Mouse (Mus musculus) ovary, adult 18-20 months (tissue): Measurements from ENCODE around the gene Il5ra.

Experiments used
- DNase-seq: peaks from one replicate; pipeline ENCODE4 v3.0.0; 2022; ENCODE audit warnings: low spot score, mixed read lengths

Gene Il5ra

DNA sequence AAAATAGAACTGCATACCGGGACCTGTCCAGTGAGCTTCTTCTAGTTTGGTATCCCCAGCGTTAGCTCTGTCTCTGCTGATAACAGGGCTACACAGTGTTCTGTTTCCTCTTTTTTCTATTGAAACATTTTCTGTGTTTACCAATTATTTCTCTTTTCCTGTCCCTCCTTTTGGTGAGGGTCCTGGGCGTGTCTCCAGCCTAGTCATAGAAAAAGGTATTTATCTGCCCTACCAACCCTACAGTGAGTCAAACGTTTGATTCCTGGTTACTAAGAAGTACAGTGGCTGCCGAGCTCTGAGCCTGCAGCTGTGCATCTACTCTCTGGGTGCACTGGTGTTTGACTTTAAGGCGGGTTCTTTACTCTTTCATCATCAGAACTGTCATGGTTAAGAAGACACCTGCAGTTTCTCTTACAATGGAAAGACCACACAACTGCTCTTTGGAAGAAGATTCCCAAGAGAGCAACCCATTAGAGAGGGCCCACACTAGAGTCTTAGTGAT is at the start of gene Il5ra:
Gene Il5ra, minus strand, starts transcription at position 151 of the 502 bp plus-strand sequence.
- DNase-seq, result no peak

DNA sequence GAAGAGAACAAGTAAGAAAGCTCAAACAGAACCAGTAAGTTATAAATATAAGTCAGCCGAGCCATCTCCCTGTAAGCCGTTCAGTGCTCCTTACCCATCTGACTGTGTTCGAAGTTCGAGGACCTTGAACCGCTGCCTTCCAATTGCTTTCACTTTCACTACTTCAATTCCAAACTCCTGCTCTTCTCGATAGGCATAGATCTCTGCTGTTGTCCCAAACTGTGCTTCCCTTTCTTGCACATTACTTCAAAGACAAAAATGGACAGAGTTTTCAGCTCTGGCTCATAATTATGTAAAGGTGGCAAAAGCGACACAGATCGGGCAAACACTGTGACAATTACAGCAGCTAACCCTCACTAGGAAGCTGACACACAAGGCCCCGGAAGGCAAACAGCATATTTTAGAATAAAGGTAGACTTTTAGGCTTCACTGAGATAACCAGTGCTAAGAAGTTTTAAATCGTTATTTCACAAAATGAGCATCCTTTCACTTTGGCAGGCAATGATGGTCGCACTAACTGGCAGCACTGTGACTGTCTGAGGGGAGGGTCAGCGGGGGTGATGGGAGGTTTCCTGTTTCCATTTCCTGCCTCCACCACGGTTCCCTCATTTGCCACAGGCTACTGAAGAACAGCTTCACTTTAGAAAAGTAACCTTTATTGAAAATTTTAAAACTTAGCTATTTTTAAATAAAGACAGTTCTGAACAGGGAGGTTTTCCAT is 45.4 kb upstream of the Il5ra start:
- DNase-seq, result no peak

DNA sequence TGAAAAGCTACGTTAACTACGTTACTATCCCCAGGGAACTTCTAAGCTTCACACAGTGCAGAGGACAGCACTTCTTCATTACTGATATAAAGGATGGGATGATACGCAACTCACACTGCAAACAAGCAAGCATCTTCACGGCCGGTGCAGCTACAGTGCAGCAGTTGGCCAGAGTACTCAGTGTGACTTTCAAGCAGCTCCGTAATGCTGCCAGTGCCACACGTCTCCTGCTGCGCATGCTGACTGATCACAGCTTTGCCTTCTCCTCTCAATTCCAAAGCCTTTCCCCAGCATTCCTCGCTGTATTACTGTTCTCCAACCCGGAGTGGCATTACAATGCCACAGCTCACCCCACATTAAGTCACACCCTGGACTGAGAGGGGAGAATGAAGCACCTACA is 44.8 kb upstream of the Il5ra start:
- no peak for DNase-seq

DNA sequence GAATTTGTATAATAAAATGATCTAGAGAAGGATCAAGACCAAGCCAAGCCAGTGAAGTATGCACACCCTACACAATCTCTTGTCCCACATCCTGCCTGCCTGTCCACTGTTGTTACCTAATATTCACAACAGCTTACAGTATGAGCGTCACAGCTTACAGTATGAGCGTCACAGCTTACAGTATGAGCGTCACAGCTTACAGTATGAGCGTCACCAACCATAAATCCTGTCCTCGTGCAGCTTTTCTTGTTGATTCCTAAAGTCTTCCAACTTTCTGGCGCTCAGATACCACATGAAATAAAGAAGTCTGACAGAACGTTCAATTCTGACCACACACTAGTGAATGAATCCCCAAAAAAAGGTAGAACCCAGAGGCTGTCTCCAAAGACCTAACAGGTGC is 44.3 kb upstream of the Il5ra start:
- DNase-seq, result no peak

DNA sequence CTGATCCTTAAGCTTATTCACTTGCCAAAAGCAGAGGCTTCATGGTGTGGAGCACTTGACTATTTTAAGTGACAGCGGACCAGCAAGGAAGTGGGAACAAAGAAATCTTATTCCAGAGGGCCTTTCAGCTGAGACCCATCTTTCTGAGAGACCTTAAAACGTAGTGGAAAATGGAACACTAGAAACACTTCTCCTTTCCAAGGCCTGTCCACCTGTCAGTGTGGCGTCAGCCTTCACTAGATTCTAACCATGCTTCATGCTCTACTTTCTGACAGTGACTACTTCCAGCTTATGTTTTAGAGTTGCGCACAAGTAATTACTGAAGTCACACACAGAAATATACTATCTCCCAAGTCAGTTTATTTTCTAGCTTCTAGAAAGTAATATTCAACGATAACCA is 43.6 kb upstream of the Il5ra start:
- DNase-seq, result no peak

DNA sequence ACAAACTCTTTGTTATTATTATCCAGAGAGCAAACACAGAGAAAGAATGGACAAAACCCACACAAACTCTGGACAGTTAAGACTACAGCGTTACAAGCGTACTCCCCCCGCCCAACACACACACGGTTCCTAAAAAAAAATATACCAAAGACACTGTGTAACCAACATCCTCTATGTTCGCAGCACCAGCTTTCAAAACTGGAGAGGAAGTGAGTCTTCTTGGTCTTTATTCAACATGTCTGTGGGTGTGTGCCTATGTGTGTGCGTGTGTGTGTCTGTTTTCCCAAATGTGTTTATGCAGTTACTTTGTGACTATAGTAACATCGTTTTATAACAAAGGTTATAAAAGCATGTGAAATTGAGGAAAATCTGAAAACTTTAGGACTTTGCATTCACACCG is 42.6 kb upstream of the Il5ra start:
- no peak for DNase-seq

DNA sequence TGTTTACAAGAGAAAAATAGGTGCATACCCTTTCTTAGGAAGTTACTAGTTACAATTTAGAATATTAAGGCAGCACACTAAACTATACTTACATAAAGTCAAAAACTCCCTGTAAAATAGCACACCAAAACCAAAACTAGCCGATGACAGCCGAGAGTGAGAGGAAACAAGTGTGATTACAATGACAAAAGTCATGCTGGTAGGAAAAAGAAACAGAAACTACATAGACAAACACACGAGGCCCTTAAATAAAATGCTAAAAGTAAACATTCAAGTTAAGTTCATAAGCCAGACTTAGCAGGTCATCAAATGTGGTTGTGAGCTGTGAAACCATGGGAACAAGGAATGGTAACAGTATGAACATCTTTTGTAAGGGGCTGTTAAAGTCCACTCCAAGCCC is 38.3 kb upstream of the Il5ra start:
- no peak for DNase-seq

DNA sequence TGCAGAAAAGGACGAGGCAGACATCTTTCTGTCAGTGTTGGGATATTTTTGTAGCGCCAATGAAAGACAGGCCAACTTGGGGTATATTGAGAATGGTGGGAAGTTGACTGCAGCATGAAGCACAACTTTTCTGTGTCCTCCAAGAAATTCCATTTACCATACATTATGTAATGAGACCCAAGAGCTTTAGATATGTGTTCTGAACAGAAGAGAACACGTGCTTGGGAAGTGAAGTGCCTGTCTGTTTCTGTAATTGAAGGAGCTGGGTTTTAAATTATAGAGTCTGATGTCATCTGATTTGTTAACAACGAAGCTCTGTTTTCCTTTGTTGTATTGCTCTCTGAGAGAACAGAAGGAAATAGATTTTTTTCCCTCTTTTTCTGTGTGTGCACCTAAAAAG is 21.2 kb upstream of the Il5ra start:
- DNase-seq, result no peak

DNA sequence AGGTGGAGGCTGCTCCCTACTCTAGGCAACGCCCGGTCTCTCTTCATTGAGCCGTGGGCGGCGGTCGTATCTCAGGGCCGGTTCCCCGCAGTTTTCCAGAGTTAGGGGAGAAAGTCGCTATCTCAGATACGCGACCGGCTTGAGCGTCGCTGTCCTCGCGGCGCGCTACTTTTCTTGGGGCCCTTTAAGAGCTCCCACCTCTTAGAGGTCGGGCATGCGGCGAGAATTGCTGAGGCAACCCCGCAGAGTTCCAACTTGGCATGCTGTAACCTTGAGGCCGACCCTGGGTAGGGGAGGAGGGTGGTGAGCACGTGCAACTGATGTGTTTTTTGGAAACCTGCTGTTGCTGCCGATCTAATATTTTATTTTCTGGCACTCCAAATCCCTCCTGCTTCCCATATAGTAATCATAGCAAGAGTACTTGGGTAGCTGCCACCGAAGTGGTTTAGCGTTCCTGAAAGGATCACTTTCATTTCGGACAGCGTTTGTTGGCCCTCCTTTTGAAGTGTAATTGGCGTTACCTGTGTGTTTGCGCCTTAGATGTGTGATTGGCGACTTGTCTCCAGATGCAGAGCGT is 20.5 kb upstream of the Il5ra start:
- DNase-seq, result no peak

DNA sequence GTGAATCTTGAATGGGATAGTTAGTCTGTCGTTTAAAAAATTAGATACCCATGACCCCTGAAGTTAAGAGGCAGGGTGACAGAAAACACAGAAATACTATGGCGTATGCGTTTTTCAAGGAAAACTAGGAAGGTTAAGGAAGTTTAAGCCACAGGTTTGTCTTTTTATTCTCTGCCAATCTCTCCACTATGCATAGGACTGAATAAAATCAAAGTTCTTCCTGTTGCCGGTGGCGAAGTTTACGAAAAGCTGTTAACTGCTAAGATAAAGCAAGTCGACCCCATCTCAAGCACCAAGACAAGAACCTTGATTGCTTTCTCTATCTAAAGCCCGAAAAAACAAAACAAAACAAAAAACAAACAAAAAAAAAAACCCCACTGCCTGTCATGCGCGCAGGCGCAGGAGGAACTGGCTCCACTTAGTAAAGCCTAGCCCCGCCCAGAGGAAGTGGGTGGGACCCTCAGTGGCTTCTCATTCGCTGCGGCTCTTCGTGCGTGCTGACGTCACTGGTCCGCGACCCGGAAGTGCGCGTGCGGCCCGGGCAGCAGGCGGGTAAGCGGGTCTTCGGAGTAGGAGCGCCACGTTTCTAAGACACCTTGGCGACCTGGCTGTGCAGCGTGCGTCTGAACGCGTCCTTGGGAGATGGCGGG is 19.9 kb upstream of the Il5ra start, which contains the start of gene Trnt1:
Gene Trnt1, plus strand, starts transcription at position 481 of the 650 bp plus-strand sequence.
- peak; percentile 94 for DNase-seq

DNA sequence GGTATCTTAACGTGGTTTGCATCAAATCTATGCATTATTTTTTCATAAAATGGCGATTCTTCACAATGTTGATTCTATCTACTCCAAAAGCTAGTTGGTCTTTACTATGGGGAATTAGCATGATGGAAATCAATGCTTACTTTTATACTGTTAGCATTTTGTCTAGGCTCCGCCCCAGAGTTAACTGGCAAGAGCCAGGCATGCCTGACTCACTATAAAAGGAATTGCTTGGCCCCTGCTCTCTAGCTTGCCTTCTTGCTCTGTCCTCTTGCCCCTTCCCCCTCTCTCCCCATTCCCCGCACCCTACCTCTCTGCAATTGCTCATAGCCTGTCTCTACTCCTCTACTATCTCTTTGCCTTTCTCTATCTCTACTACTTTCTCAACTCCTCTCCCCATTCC is 17.9 kb upstream of the Il5ra start:
- DNase-seq, result no peak

DNA sequence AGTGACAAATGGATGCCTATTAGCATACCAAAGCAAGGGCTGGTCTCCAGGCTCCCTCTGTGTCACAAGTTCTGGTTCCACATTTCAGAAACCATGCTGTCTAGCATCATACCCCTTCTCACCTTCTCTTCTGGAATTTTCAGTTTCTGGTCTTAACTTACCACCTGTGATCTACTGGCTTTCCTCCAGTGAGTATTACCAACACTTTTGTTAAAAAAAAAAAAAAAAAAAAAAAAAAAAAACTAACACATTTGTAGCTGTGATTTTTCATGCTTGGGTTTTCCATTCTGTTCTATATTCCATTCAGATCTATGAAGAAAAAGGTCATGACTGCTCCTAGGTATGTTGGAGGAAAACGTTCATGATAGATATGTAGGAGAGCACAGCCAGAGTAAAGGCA is 17.1 kb upstream of the Il5ra start:
- no peak for DNase-seq

DNA sequence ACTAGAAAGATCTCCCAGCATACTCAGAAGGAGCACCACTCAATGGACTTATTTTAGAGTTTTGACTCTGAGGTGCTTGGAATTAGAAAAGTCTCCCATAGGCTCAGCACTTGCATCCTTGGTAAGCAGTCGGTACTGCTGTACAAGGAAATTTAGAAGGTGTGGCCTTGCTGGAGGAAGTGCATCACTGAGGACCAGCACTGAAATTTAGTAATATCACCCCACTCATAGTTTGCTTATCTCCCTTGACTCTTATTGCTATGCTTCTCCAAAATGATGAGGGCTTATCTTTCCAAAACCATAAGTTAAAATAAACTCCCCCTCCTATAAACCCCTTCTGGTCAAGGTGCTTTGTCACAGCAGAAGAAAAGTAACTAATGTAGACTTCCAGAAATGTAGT is 12.6 kb upstream of the Il5ra start:
- no peak for DNase-seq

DNA sequence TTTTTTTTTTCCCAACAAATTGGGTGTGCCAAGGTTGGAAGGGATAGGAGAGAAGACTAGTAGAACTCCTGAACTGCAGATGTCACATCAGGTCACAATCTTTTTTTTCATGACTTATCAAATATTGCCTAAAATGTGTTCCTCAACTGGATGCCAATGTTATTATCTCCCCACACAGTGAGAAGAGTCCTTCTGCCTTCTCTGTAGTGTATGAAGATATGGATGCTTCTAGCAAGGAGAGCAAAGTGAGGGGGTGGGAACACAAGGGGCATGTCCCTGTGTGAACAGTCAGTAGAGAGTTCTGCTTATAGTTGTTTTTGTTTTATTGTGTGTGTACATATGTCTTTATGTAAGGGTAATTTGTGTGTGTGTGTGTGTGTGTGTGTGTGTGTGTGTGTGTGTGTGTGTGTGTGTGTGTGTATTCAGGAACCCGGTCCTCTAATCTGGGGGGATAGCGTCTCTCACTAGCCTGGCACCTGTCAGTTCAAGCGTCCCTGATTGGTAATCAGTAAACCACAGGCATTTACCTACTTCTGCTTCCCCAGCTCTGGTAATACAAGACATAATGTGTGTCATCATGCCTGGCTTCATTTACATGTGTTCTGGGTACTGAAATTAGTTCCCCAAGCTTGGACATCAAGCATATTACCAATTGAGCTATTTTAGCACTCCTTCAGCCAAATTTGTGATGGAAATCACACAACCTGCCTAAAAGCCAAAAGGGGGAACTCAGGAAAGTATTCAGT is 11.8 kb upstream of the Il5ra start:
- DNase-seq, result no peak

DNA sequence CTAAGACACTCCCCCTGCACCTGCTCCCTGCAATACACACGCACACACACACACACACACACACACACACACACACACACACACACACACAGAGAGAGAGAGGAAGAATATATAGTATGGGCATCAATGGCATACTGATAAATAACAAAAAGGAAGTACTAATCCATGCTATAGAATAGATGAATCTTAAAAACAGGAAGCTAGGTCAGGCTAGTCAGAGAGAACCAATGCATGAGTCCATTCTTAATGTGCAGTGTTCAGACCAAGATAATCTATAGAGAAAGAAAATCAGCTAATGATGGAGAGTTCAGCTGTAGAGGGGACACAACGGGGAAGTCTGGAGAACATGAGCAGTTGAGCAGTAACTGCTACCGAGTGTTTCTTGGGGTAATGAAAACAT is 9.5 kb upstream of the Il5ra start:
- no peak for DNase-seq

DNA sequence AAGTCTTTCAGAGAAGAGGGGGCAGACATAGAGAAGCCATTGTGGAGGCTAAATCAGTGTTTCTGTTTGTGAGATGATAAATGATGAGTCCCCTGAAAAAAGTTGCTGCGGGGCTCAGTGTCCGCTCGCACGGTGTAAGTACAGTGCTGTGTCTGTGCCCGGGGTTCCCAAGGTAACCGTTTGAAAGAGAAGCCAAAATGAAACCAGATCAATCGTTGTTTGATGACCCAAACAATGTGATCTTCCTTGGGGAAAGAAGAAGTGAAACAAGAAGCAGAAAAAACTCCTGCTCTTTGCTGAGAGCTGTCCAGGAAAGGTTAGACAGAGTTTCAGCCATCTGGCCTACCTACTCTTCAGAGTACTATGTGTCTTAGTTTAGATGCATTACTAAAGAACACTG is 1.5 kb upstream of the Il5ra start:
- no peak for DNase-seq

DNA sequence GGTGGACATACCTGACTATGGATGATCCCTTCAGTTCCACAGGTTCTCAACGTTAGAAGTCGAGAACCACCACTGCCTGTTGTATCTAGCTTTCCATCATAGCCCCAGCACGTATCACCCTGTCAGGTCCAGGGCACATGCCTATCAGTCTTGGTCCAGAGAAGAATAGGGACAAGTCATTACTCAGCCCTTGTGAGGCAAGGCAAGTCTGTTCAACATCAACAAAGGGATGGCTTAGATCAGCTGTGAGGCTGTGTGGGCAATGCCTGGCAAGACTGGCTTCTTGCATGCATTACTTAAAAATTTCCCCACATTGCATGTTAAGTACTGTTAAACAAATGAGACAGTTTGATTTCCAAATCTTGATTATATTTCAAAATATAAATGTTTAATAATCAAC is 1.0 kb downstream of the Il5ra start:
- DNase-seq, result no peak

DNA sequence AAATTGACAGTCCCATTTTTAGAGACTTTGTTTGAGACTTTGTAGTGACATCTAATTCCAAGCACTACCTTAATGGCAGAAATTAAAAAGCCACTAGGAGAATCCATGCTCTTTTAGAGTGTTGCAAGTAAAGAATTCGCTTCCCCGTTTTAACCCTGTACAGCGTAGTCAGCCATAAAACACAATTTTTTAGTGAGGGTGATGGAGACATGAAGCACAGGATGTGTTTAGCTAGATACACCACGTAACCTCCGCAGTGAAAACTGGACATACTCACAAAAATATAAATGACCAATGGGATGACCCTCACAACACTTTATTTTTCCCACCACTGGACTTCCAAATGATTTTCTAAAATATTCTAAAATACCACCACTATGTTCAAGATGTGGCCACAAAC is 1.6 kb downstream of the Il5ra start:
- no peak for DNase-seq

DNA sequence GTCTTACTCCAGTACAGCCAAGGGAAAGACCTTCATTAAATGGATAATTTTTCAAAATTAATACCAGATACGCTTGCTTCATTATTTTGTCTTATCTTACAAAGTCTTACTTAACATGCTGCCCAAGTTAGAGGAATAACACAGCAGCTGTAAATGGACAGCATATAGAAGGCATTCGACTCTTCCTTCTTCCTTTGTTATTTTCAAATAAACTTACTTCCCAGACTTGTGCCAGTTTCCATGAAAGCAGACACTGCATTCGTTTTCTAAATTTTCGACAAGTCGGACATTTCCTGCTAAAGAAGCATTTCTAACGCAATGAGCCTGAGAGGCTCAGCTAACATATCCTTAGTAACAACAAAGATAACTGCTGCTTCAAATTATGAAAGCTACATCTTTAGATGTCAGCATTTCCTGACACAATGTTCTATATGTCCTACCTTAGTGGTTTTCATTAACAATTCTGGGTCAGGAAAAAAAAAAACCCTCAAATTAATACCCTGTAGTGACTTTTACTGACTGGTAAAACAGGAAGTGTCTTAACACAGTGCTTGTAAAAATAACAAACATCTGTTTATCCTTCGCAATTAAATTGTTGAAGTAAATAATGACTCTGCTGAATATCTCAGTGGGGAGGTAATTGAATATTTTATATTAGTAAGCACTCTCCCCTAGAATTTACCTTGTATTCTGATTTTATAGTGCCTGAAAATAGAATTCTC is 3.0 kb downstream of the Il5ra start:
- DNase-seq, result no peak

DNA sequence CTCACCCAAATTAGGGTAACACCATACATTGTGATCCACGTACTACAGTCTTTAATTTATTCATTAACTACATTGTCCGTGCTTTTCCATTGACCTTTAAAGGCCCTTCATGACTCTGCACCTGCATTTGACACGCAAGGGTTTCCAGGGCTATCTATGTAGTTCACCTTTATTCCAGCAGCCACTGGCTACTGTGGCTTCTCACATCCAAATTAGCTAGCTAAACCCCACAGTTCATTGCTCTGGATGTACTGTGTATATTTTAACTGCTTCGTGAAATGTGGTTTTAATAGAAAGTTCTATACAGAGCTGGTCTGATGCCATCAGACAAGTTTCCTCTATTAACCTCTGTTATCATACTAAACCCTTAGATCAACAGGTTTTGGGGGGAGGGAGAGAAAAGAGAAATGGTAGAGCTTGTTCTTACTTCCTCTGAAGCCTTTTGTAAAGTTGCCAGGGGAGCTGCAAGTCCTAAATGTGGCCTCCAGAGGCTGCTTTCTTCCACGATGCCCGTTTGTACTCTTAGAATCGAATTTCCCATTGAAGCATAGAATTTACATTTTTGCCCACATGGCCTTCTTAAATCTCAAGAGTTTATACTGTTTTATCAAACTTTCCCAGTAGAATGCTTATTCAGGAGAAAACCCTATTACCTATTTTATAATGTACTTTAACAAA is 5.1 kb downstream of the Il5ra start:
- no peak for DNase-seq

DNA sequence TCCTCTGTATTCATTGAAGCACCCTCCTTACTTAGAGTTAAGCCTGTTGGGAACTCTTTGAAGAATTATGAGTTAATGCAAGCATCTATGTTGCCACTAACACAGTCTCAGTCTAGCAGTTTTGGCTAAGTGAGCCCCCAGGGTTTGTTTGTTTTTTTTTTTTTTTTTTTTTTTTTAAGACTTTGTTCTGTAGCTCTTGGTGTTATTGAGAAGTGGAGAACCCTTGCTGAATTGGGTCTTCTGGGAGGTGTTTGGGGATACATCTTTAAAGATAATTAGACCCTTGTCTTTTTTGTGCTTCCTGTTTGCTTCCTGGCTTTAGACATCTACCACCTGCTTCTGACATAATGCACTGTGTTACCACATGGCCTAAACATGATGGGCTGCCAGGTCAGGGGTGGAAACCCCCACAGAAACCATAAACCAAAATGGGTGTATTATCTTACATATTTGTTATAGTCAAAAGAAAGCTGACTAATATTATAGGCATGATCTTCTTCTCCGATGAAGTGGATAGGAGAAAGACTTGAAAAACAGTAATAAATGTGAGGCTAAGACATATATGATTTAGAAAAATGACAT is 8.5 kb downstream of the Il5ra start:
- DNase-seq, result no peak
